Mouse (Mus musculus) adrenal gland, postnatal 36 days (tissue): Measurements from ENCODE around the gene Pnlip. TPM values are rescaled to one million over a fixed set of nuclear protein-coding genes. Genes with fewer than 3 reads are reported as not detected.

ENCODE experiments used
- DNase-seq, 2 experiments: peaks; one replicate each; pipeline ENCODE4 v3.0.0; 2021; ENCODE audit warnings: mixed read lengths in 1 of 2
- long read RNA-seq, 2 experiments: library from polyadenylated mRNA; stranded (forward); transcript quantifications; one replicate each; pipeline ENCODE4 v2.0.0; 2021; ENCODE audit warnings: borderline sequencing depth in 2 of 2
- total RNA-seq, 2 experiments: library from RNA; stranded (reverse); gene quantifications; 2 replicates each; pipeline ENCODE4 v1.2.3; 2021

Pnlip gene
- under 1 TPM in 1 of 2 experiments, not detected in 1; 0.20 TPM for total RNA-seq
- long read RNA-seq, experiment 1, result 0 reads
- long read RNA-seq, experiment 2, transcript Pnlip-201 (13 exons, 1,487 nt), result major isoform, 89 of 123 reads
- long read RNA-seq, experiment 2, partial matches to known transcripts, result 33 of 123 reads
- long read RNA-seq, experiment 2, other reads (novel, unspliced or antisense), result 1 of 123 reads

- DNase-seq, result no peak
These were observed at the start of gene Pnlip for GRCm38 (mm10) chr19:58652198-58652597. Gene Pnlip, plus strand, starts transcription at chr19:58652498.

- no peak for DNase-seq
These were observed 42.6 kb upstream of the Pnlip start for GRCm38 (mm10) chr19:58609716-58610115.

- no peak for DNase-seq
These were observed 39.6 kb upstream of the Pnlip start for GRCm38 (mm10) chr19:58612745-58613144.

- DNase-seq, result no peak
These were observed 35.7 kb upstream of the Pnlip start for GRCm38 (mm10) chr19:58616606-58617005.

- DNase-seq, result no peak
These were observed 31.6 kb upstream of the Pnlip start for GRCm38 (mm10) chr19:58620661-58621060.

GRCm38 (mm10) chr19:58621646-58622045, 30.7 kb upstream of the Pnlip start:
- DNase-seq, result no peak

GRCm38 (mm10) chr19:58624799-58625198, 27.5 kb upstream of the Pnlip start:
- DNase-seq, result no peak

- no peak for DNase-seq
These were observed 26.9 kb upstream of the Pnlip start for GRCm38 (mm10) chr19:58625254-58625947.

- peak in 1 of 2 experiments; percentile 12 for DNase-seq
These were observed 24.6 kb upstream of the Pnlip start for GRCm38 (mm10) chr19:58627406-58628337.

GRCm38 (mm10) chr19:58629351-58629773, 22.9 kb upstream of the Pnlip start:
- no peak for DNase-seq

GRCm38 (mm10) chr19:58650036-58650435, 2.3 kb upstream of the Pnlip start:
- no peak for DNase-seq

GRCm38 (mm10) chr19:58662098-58662497, 9.8 kb downstream of the Pnlip start:
- DNase-seq, result peak; percentile 2

- no peak for DNase-seq
These were observed 11.0 kb downstream of the Pnlip start for GRCm38 (mm10) chr19:58663317-58663716.

- no peak for DNase-seq
These were observed 12.6 kb downstream of the Pnlip start for GRCm38 (mm10) chr19:58664901-58665300.

GRCm38 (mm10) chr19:58674644-58675043, 22.3 kb downstream of the Pnlip start:
- DNase-seq, result peak; percentile 31 to 32

GRCm38 (mm10) chr19:58677117-58677516, 24.8 kb downstream of the Pnlip start:
- no peak for DNase-seq

- DNase-seq, result no peak
These were observed 36.6 kb downstream of the Pnlip start for GRCm38 (mm10) chr19:58688933-58689332.

GRCm38 (mm10) chr19:58695314-58695713, 43.0 kb downstream of the Pnlip start:
- no peak for DNase-seq

- DNase-seq, result no peak
These were observed 43.9 kb downstream of the Pnlip start for GRCm38 (mm10) chr19:58696235-58696634.

- no peak for DNase-seq
These were observed 52.3 kb downstream of the Pnlip start for GRCm38 (mm10) chr19:58704556-58704955.

GRCm38 (mm10) chr19:58708611-58709010, 56.3 kb downstream of the Pnlip start:
- peak; percentile 8 to 23 for DNase-seq

GRCm38 (mm10) chr19:58717925-58718324, 65.6 kb downstream of the Pnlip start:
- DNase-seq, result no peak

- no peak for DNase-seq
These were observed 68.1 kb downstream of the Pnlip start for GRCm38 (mm10) chr19:58720439-58720838.
